Mouse (Mus musculus) layer of hippocampus, adult 11-12 months (tissue): ENCODE results near the gene Cebpe.

Experiments used
- DNase-seq: peaks from one replicate; pipeline ENCODE4 v3.0.0; 2022; ENCODE audit warnings: low spot score

Cebpe gene

DNA sequence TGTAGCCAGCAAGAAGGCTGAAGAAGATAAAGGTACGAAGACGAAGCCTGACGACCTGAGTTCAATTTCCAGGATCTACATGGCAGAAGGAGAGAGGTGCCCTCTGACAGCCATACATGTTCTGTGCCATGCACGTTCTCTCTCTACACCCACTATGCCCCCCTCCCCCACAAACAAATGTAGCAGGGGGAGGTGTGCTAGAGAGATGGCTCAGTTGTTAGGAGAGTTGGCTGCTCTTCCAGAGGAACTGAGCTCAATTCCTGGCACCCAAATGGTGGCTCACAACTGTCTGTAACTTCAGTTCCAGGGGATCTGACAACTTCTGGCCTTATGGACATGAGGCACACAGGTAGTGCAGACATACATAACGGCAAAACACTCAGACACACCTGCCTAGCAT is 35.7 kb downstream of the Cebpe start:
- peak; percentile 28 for DNase-seq

DNA sequence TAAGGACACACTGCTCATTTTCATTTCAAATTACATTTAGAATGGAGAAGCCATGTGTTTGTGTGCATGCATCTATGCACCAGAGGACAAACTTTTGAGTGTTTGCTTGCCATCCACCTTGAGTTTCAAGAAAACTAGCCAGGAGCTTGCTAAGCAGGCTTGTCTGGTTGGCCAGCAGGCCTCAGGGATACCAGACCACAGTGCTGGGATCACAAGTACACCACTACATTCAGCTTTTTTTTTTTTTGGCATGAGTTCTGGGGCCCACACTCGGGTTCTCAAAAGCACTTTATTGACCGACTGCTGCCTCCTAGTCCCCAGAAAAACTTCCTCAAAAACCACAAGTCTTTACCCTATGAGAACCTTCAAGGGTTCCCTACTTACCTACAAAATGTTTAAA is 37.7 kb downstream of the Cebpe start:
- DNase-seq, result no peak

DNA sequence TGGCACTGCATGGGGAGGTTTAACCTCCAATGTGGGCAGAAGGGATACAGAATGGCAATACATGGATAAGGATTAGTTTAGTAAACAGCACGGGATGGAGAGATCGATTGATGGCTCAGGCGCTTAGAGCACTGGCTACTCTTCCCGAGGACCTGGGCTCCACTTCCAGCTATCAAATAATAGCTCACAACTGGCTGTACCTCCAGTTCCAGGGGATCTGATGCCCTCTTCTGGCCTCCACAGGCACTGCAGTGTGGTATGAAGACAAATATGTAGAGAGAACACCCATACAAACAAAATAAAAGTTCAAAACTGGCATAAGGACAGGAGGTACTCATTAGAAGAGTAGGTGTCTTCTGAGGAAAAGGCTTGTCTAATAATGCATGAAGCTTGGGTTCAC is 42.6 kb downstream of the Cebpe start:
- peak; percentile 46 for DNase-seq

DNA sequence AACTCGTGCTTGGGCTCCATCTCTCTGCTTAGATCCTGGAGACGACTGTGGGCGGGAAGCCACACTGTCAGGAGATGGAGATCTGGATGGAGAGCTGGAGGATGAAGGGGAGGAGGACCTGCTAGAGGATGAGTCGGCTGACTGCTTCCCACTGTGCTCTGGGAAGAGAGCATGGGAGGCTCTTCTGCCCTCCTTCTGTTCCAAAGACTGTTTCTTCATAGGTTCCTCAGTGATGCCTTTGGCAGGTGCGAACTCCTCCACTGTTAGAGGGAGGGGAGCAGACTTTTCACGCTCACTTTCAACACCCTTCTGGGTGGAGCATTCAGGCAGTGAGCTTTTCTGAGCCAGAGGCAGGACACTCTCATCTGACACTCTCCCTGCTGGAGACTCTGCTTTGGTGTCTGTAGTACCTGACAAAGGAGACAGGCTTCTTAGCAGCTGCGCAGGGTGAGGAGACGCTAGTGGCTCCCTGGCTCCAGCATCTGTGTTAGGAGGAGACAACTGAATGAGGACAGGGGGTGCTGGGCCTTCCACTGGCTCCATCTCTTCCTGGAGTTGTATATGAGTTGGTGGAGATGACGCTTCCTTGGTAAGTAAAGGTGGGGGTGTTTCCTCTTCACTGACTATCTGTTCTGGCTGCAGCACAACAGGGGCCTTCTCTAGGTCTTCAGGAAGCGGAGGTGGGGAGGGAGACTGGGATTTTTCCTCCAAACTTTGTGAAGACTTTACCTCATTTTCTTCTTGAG is 47.3 kb downstream of the Cebpe start:
- no peak for DNase-seq
